Mouse (Mus musculus): ENCODE measurements around the gene Parp3. TPM values are rescaled to one million over a fixed set of nuclear protein-coding genes. Genes with fewer than 3 reads are reported as not detected.

Parp3 gene
- polyA plus RNA-seq, 1 experiment from 2014 or later, result 1.3 TPM

- H3K4me3 ChIP-seq (ENCODE audit: control insufficient read depth in 1 of 2, insufficient read depth in 1 of 2, low read depth in 1 of 2, low read length in 2 of 2), result no peak overlapping the region
- peaks cover 10 to 11% of the 10 kb centered on the region in 2 experiments for H3K4me1 ChIP-seq (ENCODE audit: control insufficient read depth in 2 of 2, insufficient read depth in 2 of 2, low read length in 2 of 2)
- H3K27me3 ChIP-seq (ENCODE audit: control insufficient read depth, insufficient read depth, low read length), result no peaks in the 10 kb centered on the region
- H3K9me3 ChIP-seq (ENCODE audit: control insufficient read depth, low read length), result no peaks in the 10 kb centered on the region
- WGBS, result 88% methylated on average over 13 of the region's 13 CpGs
- no peak overlapping the region for H3K4me2 ChIP-seq (ENCODE audit: low read length)
- ATAC-seq (ENCODE audit: insufficient number of reproducible peaks, insufficient read depth, low FRiP score, low read depth), result no peak
- peaks cover 61% of the 10 kb centered on the region for H3K36me3 ChIP-seq (ENCODE audit: control insufficient read depth, insufficient read depth, low read length)
- H3K27ac ChIP-seq (replicated peaks in 1 of 2; ENCODE audit: control insufficient read depth in 1 of 2, insufficient read depth in 1 of 2, low read depth in 2 of 2, low read length in 2 of 2), result no peak overlapping the region
- H3K9ac ChIP-seq (ENCODE audit: low read length), result no peak overlapping the region
Observed at GRCm38 (mm10) chr9:106481676-106482075, 4.9 kb upstream of the Parp3 start.

- 93% methylated on average over 15 of the region's 15 CpGs for WGBS
- Histone ChIP-seq H3K27ac (replicated peaks in 1 of 2; ENCODE audit: control insufficient read depth in 1 of 2, insufficient read depth in 1 of 2, low read depth in 2 of 2, low read length in 2 of 2) (no peak overlapping the region), H3K4me3 (ENCODE audit: control insufficient read depth in 1 of 2, insufficient read depth in 1 of 2, low read depth in 1 of 2, low read length in 2 of 2) (no peak overlapping the region), H3K9me3 (ENCODE audit: control insufficient read depth, low read length) (no peaks in the 10 kb centered on the region), H3K9ac (ENCODE audit: low read length) (no peak overlapping the region), H3K27me3 (ENCODE audit: control insufficient read depth, insufficient read depth, low read length) (no peaks in the 10 kb centered on the region), H3K4me2 (ENCODE audit: low read length) (no peak overlapping the region), H3K4me1 (ENCODE audit: control insufficient read depth in 2 of 2, insufficient read depth in 2 of 2, low read length in 2 of 2) (peaks cover 12 to 15% of the 10 kb centered on the region in 2 experiments), H3K36me3 (ENCODE audit: control insufficient read depth, insufficient read depth, low read length) (peaks cover 60% of the 10 kb centered on the region)
- no peak for ATAC-seq (ENCODE audit: insufficient number of reproducible peaks, insufficient read depth, low FRiP score, low read depth)
Observed at GRCm38 (mm10) chr9:106481075-106481474, 4.3 kb upstream of the Parp3 start.

- Histone ChIP-seq H3K9ac (ENCODE audit: low read length) (no peak overlapping the region), H3K27ac (replicated peaks in 1 of 2; ENCODE audit: control insufficient read depth in 1 of 2, insufficient read depth in 1 of 2, low read depth in 2 of 2, low read length in 2 of 2) (no peak overlapping the region), H3K4me1 (ENCODE audit: control insufficient read depth in 2 of 2, insufficient read depth in 2 of 2, low read length in 2 of 2) (peaks cover 15 to 20% of the 10 kb centered on the region in 2 experiments), H3K27me3 (ENCODE audit: control insufficient read depth, insufficient read depth, low read length) (no peaks in the 10 kb centered on the region), H3K36me3 (ENCODE audit: control insufficient read depth, insufficient read depth, low read length) (peaks cover 55% of the 10 kb centered on the region), H3K9me3 (ENCODE audit: control insufficient read depth, low read length) (no peaks in the 10 kb centered on the region), H3K4me3 (ENCODE audit: control insufficient read depth in 1 of 2, insufficient read depth in 1 of 2, low read depth in 1 of 2, low read length in 2 of 2) (no peak overlapping the region), H3K4me2 (ENCODE audit: low read length) (no peak overlapping the region)
- ATAC-seq (ENCODE audit: insufficient number of reproducible peaks, insufficient read depth, low FRiP score, low read depth), result no peak
- 91% methylated on average over 7 of the region's 7 CpGs for WGBS
Observed at GRCm38 (mm10) chr9:106480541-106480940, 3.8 kb upstream of the Parp3 start.

GRCm38 (mm10) chr9:106478101-106478500 lies 1.4 kb upstream of the Parp3 start:
- Histone ChIP-seq H3K4me2 (ENCODE audit: low read length) (peak overlapping the region; percentile 85), H3K9me3 (ENCODE audit: control insufficient read depth, low read length) (no peaks in the 10 kb centered on the region), H3K9ac (ENCODE audit: low read length) (peak overlapping the region; percentile 70), H3K27ac (replicated peaks in 1 of 2; ENCODE audit: control insufficient read depth in 1 of 2, insufficient read depth in 1 of 2, low read depth in 2 of 2, low read length in 2 of 2) (no peak overlapping the region), H3K4me3 (ENCODE audit: control insufficient read depth in 1 of 2, insufficient read depth in 1 of 2, low read depth in 1 of 2, low read length in 2 of 2) (peak overlapping the region; percentile 47 to 65), H3K27me3 (ENCODE audit: control insufficient read depth, insufficient read depth, low read length) (no peaks in the 10 kb centered on the region), H3K36me3 (ENCODE audit: control insufficient read depth, insufficient read depth, low read length) (peaks cover 31% of the 10 kb centered on the region), H3K4me1 (ENCODE audit: control insufficient read depth in 2 of 2, insufficient read depth in 2 of 2, low read length in 2 of 2) (peaks cover 18 to 24% of the 10 kb centered on the region in 2 experiments)
- no peak for ATAC-seq (ENCODE audit: insufficient number of reproducible peaks, insufficient read depth, low FRiP score, low read depth)
- 70% methylated on average over 9 of the region's 9 CpGs for WGBS

- peak overlapping the region; percentile 85 for H3K4me2 ChIP-seq (ENCODE audit: low read length)
- H3K4me1 ChIP-seq (ENCODE audit: control insufficient read depth in 2 of 2, insufficient read depth in 2 of 2, low read length in 2 of 2), result peaks cover 18 to 24% of the 10 kb centered on the region in 2 experiments
- ATAC-seq (ENCODE audit: insufficient number of reproducible peaks, insufficient read depth, low FRiP score, low read depth), result no peak
- peaks cover 26% of the 10 kb centered on the region for H3K36me3 ChIP-seq (ENCODE audit: control insufficient read depth, insufficient read depth, low read length)
- H3K9ac ChIP-seq (ENCODE audit: low read length), result peak overlapping the region; percentile 70
- H3K27me3 ChIP-seq (ENCODE audit: control insufficient read depth, insufficient read depth, low read length), result no peaks in the 10 kb centered on the region
- H3K27ac ChIP-seq (replicated peaks in 1 of 2; ENCODE audit: control insufficient read depth in 1 of 2, insufficient read depth in 1 of 2, low read depth in 2 of 2, low read length in 2 of 2), result no peak overlapping the region
- 3% methylated on average over 16 of the region's 16 CpGs for WGBS
- H3K4me3 ChIP-seq (ENCODE audit: control insufficient read depth in 1 of 2, insufficient read depth in 1 of 2, low read depth in 1 of 2, low read length in 2 of 2), result peak overlapping the region; percentile 47 to 65
- no peaks in the 10 kb centered on the region for H3K9me3 ChIP-seq (ENCODE audit: control insufficient read depth, low read length)
Observed at GRCm38 (mm10) chr9:106477649-106478048, 900 bp upstream of the Parp3 start.

- WGBS, result 27% methylated on average over 16 of the region's 16 CpGs
- peak; percentile 31 for ATAC-seq (ENCODE audit: insufficient number of reproducible peaks, insufficient read depth, low FRiP score, low read depth)
- peaks cover 12% of the 10 kb centered on the region for H3K36me3 ChIP-seq (ENCODE audit: control insufficient read depth, insufficient read depth, low read length)
- H3K9ac ChIP-seq (ENCODE audit: low read length), result peak overlapping the region; percentile 49
- H3K9me3 ChIP-seq (ENCODE audit: control insufficient read depth, low read length), result no peaks in the 10 kb centered on the region
- no peaks in the 10 kb centered on the region for H3K27me3 ChIP-seq (ENCODE audit: control insufficient read depth, insufficient read depth, low read length)
- peaks cover 29% of the 10 kb centered on the region in 2 experiments for H3K4me1 ChIP-seq (ENCODE audit: control insufficient read depth in 2 of 2, insufficient read depth in 2 of 2, low read length in 2 of 2)
- peak overlapping the region; percentile 45 for H3K4me2 ChIP-seq (ENCODE audit: low read length)
- H3K27ac ChIP-seq (replicated peaks in 1 of 2; ENCODE audit: control insufficient read depth in 1 of 2, insufficient read depth in 1 of 2, low read depth in 2 of 2, low read length in 2 of 2), result peak overlapping the region; percentile 3 to 56
- peak overlapping the region; percentile 1 to 13; a peak in 2 of 4 replicates for H3K4me3 ChIP-seq (ENCODE audit: control insufficient read depth in 1 of 2, insufficient read depth in 1 of 2, low read depth in 1 of 2, low read length in 2 of 2)
Observed at GRCm38 (mm10) chr9:106476002-106476923, 486 bp downstream of the Parp3 start.

GRCm38 (mm10) chr9:106475663-106476001 lies 1.1 kb downstream of the Parp3 start, which contains the start of gene Rrp9:
TSS of gene Rrp9 (plus strand) at chr9:106475963.
- peak within 1 kb of the TSS; percentile 49 for H3K9ac ChIP-seq (ENCODE audit: low read length)
- peaks cover 6% of the 10 kb centered on the region for H3K36me3 ChIP-seq (ENCODE audit: control insufficient read depth, insufficient read depth, low read length)
- no peaks in the 10 kb centered on the region for H3K27me3 ChIP-seq (ENCODE audit: control insufficient read depth, insufficient read depth, low read length)
- peaks cover 29% of the 10 kb centered on the region in 2 experiments for H3K4me1 ChIP-seq (ENCODE audit: control insufficient read depth in 2 of 2, insufficient read depth in 2 of 2, low read length in 2 of 2)
- 90% methylated on average over 10 of the region's 10 CpGs for WGBS
- ATAC-seq (ENCODE audit: insufficient number of reproducible peaks, insufficient read depth, low FRiP score, low read depth), result no peak
- H3K4me3 ChIP-seq (ENCODE audit: control insufficient read depth in 1 of 2, insufficient read depth in 1 of 2, low read depth in 1 of 2, low read length in 2 of 2), result peak within 1 kb of the TSS; percentile 1 to 13; a peak in 2 of 4 replicates
- no peaks in the 10 kb centered on the region for H3K9me3 ChIP-seq (ENCODE audit: control insufficient read depth, low read length)
- peak within 1 kb of the TSS; percentile 3 to 56 for H3K27ac ChIP-seq (replicated peaks in 1 of 2; ENCODE audit: control insufficient read depth in 1 of 2, insufficient read depth in 1 of 2, low read depth in 2 of 2, low read length in 2 of 2)
- peak within 1 kb of the TSS; percentile 45 for H3K4me2 ChIP-seq (ENCODE audit: low read length)
